Mouse (Mus musculus) cerebellum, adult 2 months (tissue): Measurements from ENCODE around the gene Abi3. TPM values are rescaled to one million over a fixed set of nuclear protein-coding genes. Genes with fewer than 3 reads are reported as not detected.

Experiments
- DNase-seq, 2 experiments: peaks; one replicate each; pipeline ENCODE4 v3.0.0; 2021
- H3K27ac ChIP-seq: fragments of 200-500 bp; 2 replicates; pipeline ENCODE4 v1.5.1; 2012; ENCODE audit warnings: low read length, control low read depth, inconsistent platforms; ENCODE audit not compliant: insufficient read depth
- H3K27me3 ChIP-seq: fragments of 200-500 bp; 2 replicates; pipeline ENCODE4 v1.6.1; 2012; ENCODE audit warnings: inconsistent platforms, mild to moderate bottlenecking, low read length, moderate library complexity; ENCODE audit not compliant: control insufficient read depth, insufficient read depth
- H3K4me1 ChIP-seq: fragments of 200-500 bp; 2 replicates; pipeline ENCODE4 v1.6.1; 2011; ENCODE audit warnings: low read length; ENCODE audit not compliant: control insufficient read depth, insufficient read depth
- H3K4me3 ChIP-seq: fragments of 200-500 bp; replicated peaks from 2 replicates; pipeline ENCODE3; 2011; ENCODE audit warnings: mild to moderate bottlenecking, low read depth, low read length, control low read depth; ENCODE audit not compliant: insufficient read depth
- CTCF ChIP-seq: fragments of 200-500 bp; IDR thresholded peaks from 2 replicates; pipeline ENCODE4 v1.5.1; 2011; ENCODE audit warnings: low read depth, mild to moderate bottlenecking, control low read depth, low read length, moderate library complexity, borderline replicate concordance; ENCODE audit not compliant: insufficient read depth
- POLR2A ChIP-seq: fragments of 200-500 bp; IDR thresholded peaks from 2 replicates; pipeline ENCODE4 v1.6.1; 2011; ENCODE audit warnings: low read length, control low read depth, borderline replicate concordance; ENCODE audit not compliant: insufficient read depth
- whole genome bisulfite sequencing: fragments of 180-500 bp; shearing (Covaris S2); methylation state at CpG from one replicate; pipeline ENCODE4 v1.1.7; 2018; 5-methylcytosine and 5-hydroxymethylcytosine counted together
- polyA plus RNA-seq: library from polyadenylated mRNA; depleted of rRNA; stranded (reverse); fragments of >200 nt; gene quantifications from 2 replicates; pipeline ENCODE4 v1.2.3, GENCODE M21; 2012

Abi3 gene
- polyA plus RNA-seq, 1 experiment: 3.2 TPM

GRCm38 (mm10) chr11:95831276-95831619, 11.0 kb downstream of the Abi3 start:
- no peak for DNase-seq
- H3K4me3 ChIP-seq: no peak overlapping the region
- no peak for TF ChIP-seq CTCF
- TF ChIP-seq POLR2A: no peak
- no peak overlapping the region for H3K27ac ChIP-seq
- peaks cover 23% of the 10 kb centered on the region for H3K4me1 ChIP-seq
- H3K27me3 ChIP-seq: no peaks in the 10 kb centered on the region
- 52% methylated on average over 10 of the region's 10 CpGs for WGBS

GRCm38 (mm10) chr11:95830411-95831275, 11.6 kb downstream of the Abi3 start:
- peak in 1 of 2 experiments; percentile 20 for DNase-seq
- peaks cover 17% of the 10 kb centered on the region for H3K4me1 ChIP-seq
- TF ChIP-seq POLR2A: no peak
- TF ChIP-seq CTCF: no peak
- H3K27me3 ChIP-seq: no peaks in the 10 kb centered on the region
- no peak overlapping the region for H3K4me3 ChIP-seq
- 62% methylated on average over 80 of the region's 80 CpGs for WGBS
- H3K27ac ChIP-seq: no peak overlapping the region

- Histone ChIP-seq H3K27ac (no peak overlapping the region), H3K4me1 (peaks cover 13% of the 10 kb centered on the region), H3K27me3 (no peaks in the 10 kb centered on the region), H3K4me3 (no peak overlapping the region)
- 63% methylated on average over 4 of the region's 4 CpGs for WGBS
- DNase-seq: no peak
- TF ChIP-seq POLR2A (no peak), CTCF (no peak)
Observed at GRCm38 (mm10) chr11:95829526-95830050, 12.7 kb downstream of the Abi3 start.

DNA sequence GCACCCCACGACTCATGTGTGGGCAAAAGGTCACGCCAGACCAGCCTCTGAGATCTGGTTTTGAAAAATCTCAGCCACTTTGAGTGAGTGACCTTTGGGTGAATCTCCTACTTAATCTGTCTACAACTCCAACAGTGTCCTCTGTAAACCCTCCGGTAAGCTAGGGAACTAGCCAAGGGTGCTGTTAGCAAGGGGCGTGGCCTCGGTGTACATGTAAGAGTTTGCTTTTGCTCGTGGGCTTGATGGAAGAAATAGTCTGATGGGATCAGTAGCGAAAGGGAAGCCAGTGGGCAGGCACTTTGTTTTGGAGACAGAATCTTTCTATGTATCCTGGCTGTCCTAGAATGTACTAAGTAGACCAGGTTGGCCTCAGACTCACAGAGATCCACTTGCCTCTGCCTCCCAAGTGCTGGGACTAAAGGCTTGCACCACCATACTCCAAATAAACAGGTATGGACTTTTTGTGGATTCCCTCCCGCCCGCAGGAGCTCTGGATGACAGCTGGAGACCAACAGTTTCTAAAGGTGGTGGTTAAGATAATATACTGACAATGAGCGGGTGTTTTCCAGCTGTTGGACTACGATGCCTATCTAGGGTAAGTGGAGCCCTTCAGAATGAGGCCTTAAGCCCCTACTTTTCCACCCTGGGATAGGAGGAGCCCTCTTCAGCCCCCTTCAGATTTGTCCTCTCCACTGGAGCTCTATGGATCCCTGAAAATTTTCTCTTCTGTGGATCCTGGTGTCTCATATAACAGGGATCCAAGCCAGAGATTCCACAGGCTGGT, 13.9 kb downstream of the Abi3 start:
- H3K4me3 ChIP-seq: no peak overlapping the region

GRCm38 (mm10) chr11:95827464-95828085, 14.7 kb downstream of the Abi3 start:
- peaks cover 1% of the 10 kb centered on the region for H3K4me1 ChIP-seq
- peak; percentile 65; the same call in 1 of the 2 replicates for TF ChIP-seq CTCF
- TF ChIP-seq POLR2A: no peak
- WGBS: 11% methylated on average over 3 of the region's 3 CpGs
- no peak overlapping the region for H3K4me3 ChIP-seq
- H3K27ac ChIP-seq: no peak overlapping the region
- DNase-seq: peak; percentile 70 to 79
- H3K27me3 ChIP-seq: no peaks in the 10 kb centered on the region

More for the DNA sequence above, 13.9 kb downstream of the Abi3 start:
- 82% methylated on average over 11 of the region's 11 CpGs for WGBS
- TF ChIP-seq CTCF: no peak
- TF ChIP-seq POLR2A: no peak
- DNase-seq: no peak
- Histone ChIP-seq H3K4me1 (peaks cover 7% of the 10 kb centered on the region), H3K27ac (no peak overlapping the region), H3K27me3 (no peaks in the 10 kb centered on the region)

DNA sequence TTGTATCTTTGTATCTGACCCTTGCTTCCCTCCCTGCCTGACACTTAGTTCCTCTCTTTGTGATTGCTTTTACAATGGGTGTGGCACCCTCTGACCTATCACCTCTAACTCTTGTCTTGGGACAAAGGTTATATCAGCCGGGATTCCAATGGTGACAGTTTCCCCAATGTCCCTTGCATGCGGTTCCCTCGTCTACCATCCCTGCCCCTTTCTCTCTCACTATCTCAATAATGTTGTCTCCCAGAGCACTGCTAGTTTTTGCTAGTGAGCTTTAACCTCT, 15.2 kb downstream of the Abi3 start:
- no peak for DNase-seq
- Histone ChIP-seq H3K4me3 (no peak overlapping the region), H3K4me1 (no peaks in the 10 kb centered on the region; the same call in none of the 2 replicates), H3K27ac (no peak overlapping the region), H3K27me3 (no peaks in the 10 kb centered on the region)
- TF ChIP-seq CTCF (no peak), POLR2A (no peak)
- 30% methylated on average over 3 of the region's 3 CpGs for WGBS

- Histone ChIP-seq H3K27me3 (no peaks in the 10 kb centered on the region), H3K4me3 (no peak overlapping the region), H3K27ac (no peak overlapping the region), H3K4me1 (no peaks in the 10 kb centered on the region; the same call in none of the 2 replicates)
- no peak for TF ChIP-seq POLR2A
- TF ChIP-seq CTCF: no peak
- no peak for DNase-seq
- 63% methylated on average over 6 of the region's 6 CpGs for WGBS
Observed at GRCm38 (mm10) chr11:95826317-95827167, 15.7 kb downstream of the Abi3 start.
